Mouse (Mus musculus): Measurements from ENCODE around the gene Gm4214.
"Not testable (repeated sequence)": the region's sequence is repeated elsewhere in the genome, so short reads cannot be mapped to it uniquely, and the experiment has no call there.

The Gm4214 gene

DNA sequence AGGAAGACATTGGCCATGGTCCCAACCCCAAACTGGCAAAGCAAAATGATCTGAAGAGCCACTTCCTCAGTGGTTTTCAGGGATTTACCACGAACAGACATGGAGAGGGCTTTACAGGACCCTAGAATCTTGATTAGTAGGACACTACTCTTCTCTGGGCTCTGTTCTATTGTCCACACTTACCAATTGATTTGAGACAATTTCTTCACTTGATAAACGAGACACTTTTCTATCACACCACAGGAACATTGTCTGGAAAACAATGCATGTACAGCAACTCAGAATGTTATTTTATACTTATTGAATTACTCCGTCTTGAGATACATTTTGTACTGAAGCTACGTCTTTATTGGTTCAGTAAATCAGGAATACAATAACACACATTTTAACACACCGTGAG lies at the start of gene Gm4214:
Gene Gm4214 (minus strand): TSS at position 101 of the 400 bp plus-strand sequence.
- DNase-seq (ENCODE audit: low read depth, low spot score) = not testable (repeated sequence)

DNA sequence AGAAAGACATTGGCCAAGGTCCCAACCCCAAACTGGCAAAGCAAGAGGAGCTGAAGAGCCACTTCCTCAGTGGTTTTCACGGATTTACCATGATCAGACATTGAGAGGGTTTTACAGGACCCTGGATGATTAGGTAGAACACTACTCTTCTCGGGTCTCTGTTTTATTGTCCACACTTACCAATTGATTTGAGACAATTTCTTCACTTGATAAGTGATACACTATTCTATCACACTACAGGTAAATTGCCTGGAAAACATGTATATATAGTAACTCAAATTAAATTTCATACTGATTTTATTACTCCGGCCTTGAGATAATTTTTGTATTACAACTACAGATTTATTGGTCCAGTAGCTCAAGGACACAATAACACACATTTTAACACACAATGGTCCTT lies 35.4 kb upstream of the Gm4214 start, which contains the start of gene Gm4216:
Gene Gm4216 (minus strand): TSS at position 101 of the 400 bp plus-strand sequence.
- DNase-seq (ENCODE audit: low read depth, low spot score) = not testable (repeated sequence)

Measured in embryo, embryonic 11.5 days (tissue).